Comparison of ENCODE assay signal across 14 mouse cellular contexts in genomic region chr1:3119498-3120391, GRCm38 (mm10).
DNase-seq lines count a peak whose midpoint lies in the region; ATAC-seq and TF ChIP-seq lines count a peak whose summit lies in the region.
"Had no signal": no experiment of that assay in that cellular context is flagged by ENCODE, and none has a peak within 500 bp of the region (broad histone marks: within the 10 kb centered on the region; RNA-seq: fewer than 3 reads in every experiment).

No protein-coding gene starts in this region.

- no peak overlapping the region for H3K9ac ChIP-seq in heart, adult 2 months (ENCODE audit: low read depth, low read length)
- no peak overlapping the region for H3K9ac ChIP-seq in heart, embryonic 11.5 days (ENCODE audit: low read depth, low read length)
- H3K9ac ChIP-seq in lung, embryonic 14.5 days = no peak overlapping the region
- no peak overlapping the region for H3K9ac ChIP-seq in heart, postnatal 0 days (replicated peaks; ENCODE audit: low read depth, low read length)
- H3K9ac ChIP-seq: limb, embryonic 13.5 days had no signal

- 19% methylated on average over 2 of the region's 2 CpGs for WGBS in heart, adult 2 months
- 49% methylated on average over 2 of the region's 2 CpGs for WGBS in heart, embryonic 11.5 days (ENCODE audit: insufficient replicate concordance)
- 29% methylated on average over 2 of the region's 2 CpGs for WGBS in lung, embryonic 14.5 days
- 41% methylated on average over 2 of the region's 2 CpGs for WGBS in heart, postnatal 0 days

- ATAC-seq in heart, embryonic 11.5 days (replicated peaks; ENCODE audit: insufficient number of reproducible peaks, low FRiP score, low TSS enrichment) = no peak
- ATAC-seq in lung, embryonic 14.5 days (ENCODE audit: insufficient read depth) = peak; percentile 96
- peak; percentile 55; the same call in 1 of the 2 replicates for ATAC-seq in heart, postnatal 0 days (ENCODE audit: insufficient read depth, low read depth)

- no peak for TF ChIP-seq CTCF in heart, adult 2 months (IDR thresholded peaks at IDR 0.05)
- TF ChIP-seq CTCF in lung, embryonic 14.5 days (IDR thresholded peaks at IDR 0.05; ENCODE audit: low read depth) = no peak
- TF ChIP-seq CTCF in cortical plate, adult 2 months (IDR thresholded peaks at IDR 0.05; ENCODE audit: extremely low read depth, insufficient read depth, low read length) = no peak
- no peak for TF ChIP-seq CTCF in heart, postnatal 0 days (IDR thresholded peaks at IDR 0.05; ENCODE audit: low read depth)

- peaks cover 6% of the 10 kb centered on the region for H3K36me3 ChIP-seq in heart, adult 2 months (ENCODE audit: control insufficient read depth, insufficient read depth, low read length)
- no peaks in the 10 kb centered on the region for H3K36me3 ChIP-seq in heart, embryonic 11.5 days (ENCODE audit: control insufficient read depth, insufficient read depth, low read length)
- no peaks in the 10 kb centered on the region for H3K36me3 ChIP-seq in lung, embryonic 14.5 days (ENCODE audit: insufficient read depth)
- H3K36me3 ChIP-seq in heart, postnatal 0 days (replicated peaks; ENCODE audit: control insufficient read depth, insufficient read depth, low read length) = no peaks in the 10 kb centered on the region
- H3K36me3 ChIP-seq: limb, embryonic 13.5 days had no signal

- DNase-seq in heart, adult 2 months = peak in 1 of 2 experiments; percentile 18
- peak; percentile 93 for DNase-seq in lung, embryonic 14.5 days
- DNase-seq in lung, adult 18-20 months = no peak
- DNase-seq in heart, postnatal 0 days (ENCODE audit: low spot score) = peak; percentile 47
- no peak for DNase-seq in yolk sac, embryonic 10.5 days (ENCODE audit: low spot score)
- DNase-seq: adrenal gland, postnatal 36 days; cerebellum, adult 9-11 months; gastrocnemius, postnatal 25 days; thymus, postnatal 25 days had no signal

- intact Hi-C loops in heart, adult 2 months (cut with DNase I) = no loop called here

- no peak overlapping the region for H3K4me2 ChIP-seq in heart, embryonic 11.5 days
- no peak overlapping the region for H3K4me2 ChIP-seq in lung, embryonic 14.5 days
- H3K4me2 ChIP-seq in heart, postnatal 0 days (ENCODE audit: low read depth, low read length) = no peak overlapping the region
- H3K4me2 ChIP-seq: limb, embryonic 13.5 days had no signal

- H3K27me3 ChIP-seq in heart, adult 2 months (ENCODE audit: control insufficient read depth, insufficient read depth, low read length) = no peaks in the 10 kb centered on the region
- H3K27me3 ChIP-seq in heart, embryonic 11.5 days (ENCODE audit: control insufficient read depth, insufficient read depth, low read length) = no peaks in the 10 kb centered on the region
- H3K27me3 ChIP-seq in lung, embryonic 14.5 days (ENCODE audit: insufficient read depth, low read length) = no peaks in the 10 kb centered on the region
- no peaks in the 10 kb centered on the region for H3K27me3 ChIP-seq in heart, postnatal 0 days (ENCODE audit: control insufficient read depth, insufficient read depth, low read length)
- H3K27me3 ChIP-seq: CH12.LX; limb, embryonic 13.5 days had no signal

- peaks cover 2% of the 10 kb centered on the region for H3K4me1 ChIP-seq in heart, adult 2 months (ENCODE audit: control insufficient read depth, insufficient read depth, low read length)
- H3K4me1 ChIP-seq in heart, embryonic 11.5 days (ENCODE audit: control insufficient read depth, insufficient read depth, low read length) = 0 out of 2 replicates have a peak, but pooled peaks cover 3% of the 10 kb centered on the region
- no peaks in the 10 kb centered on the region for H3K4me1 ChIP-seq in lung, embryonic 14.5 days (ENCODE audit: insufficient read depth)
- no peaks in the 10 kb centered on the region; the same call in 1 of the 2 replicates for H3K4me1 ChIP-seq in cortical plate, adult 2 months (ENCODE audit: control insufficient read depth, insufficient read depth, low read length)
- peaks cover 7% of the 10 kb centered on the region for H3K4me1 ChIP-seq in heart, postnatal 0 days (ENCODE audit: control insufficient read depth, insufficient read depth)
- H3K4me1 ChIP-seq: limb, embryonic 13.5 days had no signal

- TF ChIP-seq POLR2A in heart, adult 2 months (IDR thresholded peaks at IDR 0.05; ENCODE audit: insufficient read depth, low read depth, low read length) = no peak
- no peak for TF ChIP-seq POLR2A in cortical plate, adult 2 months (IDR thresholded peaks at IDR 0.05; ENCODE audit: extremely low read depth, insufficient read depth, low read length)

- no peaks in the 10 kb centered on the region for H3K9me3 ChIP-seq in heart, embryonic 11.5 days (replicated peaks; ENCODE audit: control insufficient read depth, low read length)
- no peaks in the 10 kb centered on the region for H3K9me3 ChIP-seq in lung, embryonic 14.5 days (ENCODE audit: low read depth, low read length)
- no peaks in the 10 kb centered on the region for H3K9me3 ChIP-seq in heart, postnatal 0 days (replicated peaks; ENCODE audit: control insufficient read depth, low read length)
- H3K9me3 ChIP-seq: limb, embryonic 13.5 days had no signal

- H3K4me3 ChIP-seq in heart, adult 2 months = no peak overlapping the region
- no peak overlapping the region for H3K4me3 ChIP-seq in heart, embryonic 11.5 days (ENCODE audit: low read depth, low read length)
- no peak overlapping the region for H3K4me3 ChIP-seq in lung, embryonic 14.5 days (ENCODE audit: low read depth, low read length)
- no peak overlapping the region for H3K4me3 ChIP-seq in cortical plate, adult 2 months (ENCODE audit: insufficient read depth, low read length)
- no peak overlapping the region for H3K4me3 ChIP-seq in heart, postnatal 0 days (ENCODE audit: low read depth, low read length)
- H3K4me3 ChIP-seq: limb, embryonic 13.5 days had no signal

- no peaks in the 10 kb centered on the region for H3K79me2 ChIP-seq in heart, adult 2 months (replicated peaks; ENCODE audit: control insufficient read depth, insufficient read depth, low read length)

- H3K27ac ChIP-seq in heart, adult 2 months = peak overlapping the region; percentile 76
- H3K27ac ChIP-seq in heart, embryonic 11.5 days (ENCODE audit: low read depth, low read length) = no peak overlapping the region
- H3K27ac ChIP-seq in lung, embryonic 14.5 days (ENCODE audit: low read depth) = peak overlapping the region; percentile 64
- peak overlapping the region; percentile 35; the same call in 1 of the 2 replicates for H3K27ac ChIP-seq in cortical plate, adult 2 months (ENCODE audit: insufficient read depth, low read length)
- H3K27ac ChIP-seq in heart, postnatal 0 days (ENCODE audit: low read depth) = peak overlapping the region; percentile 58; the same call in 1 of the 2 replicates
- H3K27ac ChIP-seq: limb, embryonic 13.5 days; macrophage had no signal

- no peak for TF ChIP-seq EP300 in heart, adult 2 months (IDR thresholded peaks at IDR 0.05; ENCODE audit: insufficient read depth, low read depth, low read length)
- no peak for TF ChIP-seq EP300 in heart, postnatal 0 days (IDR thresholded peaks at IDR 0.05; ENCODE audit: low read depth)

Comparison
In these comparisons a context has a peak if more than half of its experiments do, and no peak if none do; other contexts are left out.
1. DNase-seq: peak in lung, embryonic 14.5 days (single experiment) and heart, postnatal 0 days (single experiment); none in lung, adult 18-20 months (0 of 2) and yolk sac, embryonic 10.5 days (single experiment).